Mouse (Mus musculus) heart, postnatal 4 days (tissue): ENCODE results near the gene Mertk. TPM values are rescaled to one million over a fixed set of nuclear protein-coding genes. Genes with fewer than 3 reads are reported as not detected.
A peak's percentile ranks its signal among the peaks of the same experiment; 100 is the strongest.

ENCODE experiments used
- DNase-seq: peaks from one replicate; pipeline ENCODE4 v3.0.0; 2021
- total RNA-seq, 2 experiments: library from RNA; stranded (reverse); gene quantifications; 2 replicates each; pipeline ENCODE4 v1.2.3; 2021

The Mertk gene
- total RNA-seq, 2 experiments from 2014 or later, result 4.1 to 4.4 TPM

DNA sequence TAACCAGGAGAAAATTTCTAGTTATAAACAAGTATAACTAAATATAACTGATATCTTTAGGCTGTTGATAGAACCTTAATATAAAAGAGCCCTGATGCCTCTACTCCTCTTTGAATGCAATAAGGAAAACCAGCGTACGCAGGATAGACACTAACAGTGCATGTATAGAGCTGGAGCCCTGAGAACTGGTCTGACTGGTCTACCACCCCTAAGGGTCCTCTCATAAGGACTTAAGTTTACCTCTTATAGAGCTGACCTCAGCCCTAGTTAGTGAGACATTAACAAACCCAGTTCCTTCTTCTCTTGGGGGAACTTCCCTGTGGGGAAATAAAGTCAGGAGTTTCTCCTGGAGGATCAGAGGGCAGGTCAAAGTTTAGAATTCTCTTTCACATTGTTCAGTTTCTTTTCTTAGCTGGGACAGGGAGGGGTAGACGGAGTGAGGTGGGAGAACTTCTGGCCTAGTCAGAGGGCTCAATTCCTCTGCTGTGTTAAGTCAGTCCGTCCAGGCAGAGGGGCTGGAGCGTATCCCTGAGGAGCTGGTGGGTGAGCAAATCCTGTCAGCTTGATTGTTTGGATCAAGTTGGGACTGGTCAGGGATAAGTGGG, 23.5 kb downstream of the Mertk start:
- no peak for DNase-seq

DNA sequence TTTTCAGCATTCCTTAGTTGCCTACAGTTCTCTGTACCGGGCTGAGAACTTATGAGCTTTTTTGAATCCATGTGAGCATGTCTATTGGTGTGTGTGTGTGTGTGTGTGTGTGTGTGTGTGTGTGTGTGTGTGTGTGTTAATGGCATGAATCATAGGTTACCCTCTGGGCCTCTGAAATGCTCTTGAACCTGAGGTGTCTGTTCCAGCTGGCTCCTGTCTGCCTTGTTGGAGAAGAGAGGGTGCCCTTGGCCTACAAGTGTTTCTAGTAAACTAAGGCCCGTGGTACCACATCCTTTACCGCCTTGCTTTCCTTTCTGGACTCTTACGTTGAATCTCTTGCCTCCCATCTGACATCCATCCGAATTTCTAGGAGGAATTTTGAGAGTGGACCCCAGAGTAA, 27.3 kb downstream of the Mertk start:
- DNase-seq, result no peak

- DNase-seq, result no peak
These were observed 27.9 kb downstream of the Mertk start for GRCm38 (mm10) chr2:128726626-128727025.

DNA sequence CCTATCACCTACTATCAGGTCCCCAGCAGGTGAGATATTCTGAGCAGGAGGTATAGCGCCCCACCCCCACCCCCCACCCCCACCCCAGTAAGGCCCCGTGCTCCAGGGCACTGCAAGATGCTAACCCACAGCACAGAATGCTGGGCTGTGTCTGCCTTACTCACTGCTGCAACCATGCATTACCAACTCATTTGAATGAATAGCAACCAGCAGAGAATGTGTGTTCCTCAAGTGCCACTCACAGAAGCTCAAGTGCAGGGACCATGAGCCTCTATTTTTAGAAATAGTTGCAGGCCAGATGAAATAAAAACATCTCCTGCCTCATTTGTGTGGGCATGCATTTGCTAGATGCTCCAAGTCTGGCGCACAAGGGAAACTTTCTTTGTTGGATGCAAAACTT, 28.8 kb downstream of the Mertk start:
- no peak for DNase-seq

DNA sequence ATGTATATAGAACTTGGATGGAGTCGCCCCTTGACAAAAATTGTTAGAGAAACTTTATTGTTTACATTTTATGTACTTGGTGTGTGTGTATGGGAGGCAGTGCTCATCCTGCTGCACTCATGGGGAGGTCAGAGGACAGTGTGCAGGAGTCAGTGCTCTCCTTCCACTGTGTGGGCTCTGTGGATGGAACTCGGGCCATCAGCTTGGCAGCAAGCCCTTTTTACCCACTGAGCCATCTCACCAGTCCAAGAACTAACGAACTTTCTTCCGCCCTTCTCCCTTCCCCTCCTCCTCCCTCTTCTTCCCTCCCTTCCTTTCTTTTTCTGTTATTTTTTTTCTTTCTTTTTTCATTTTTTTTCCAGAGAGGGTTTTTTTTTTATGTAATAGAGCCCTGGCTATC, 29.3 kb downstream of the Mertk start:
- DNase-seq, result no peak

DNA sequence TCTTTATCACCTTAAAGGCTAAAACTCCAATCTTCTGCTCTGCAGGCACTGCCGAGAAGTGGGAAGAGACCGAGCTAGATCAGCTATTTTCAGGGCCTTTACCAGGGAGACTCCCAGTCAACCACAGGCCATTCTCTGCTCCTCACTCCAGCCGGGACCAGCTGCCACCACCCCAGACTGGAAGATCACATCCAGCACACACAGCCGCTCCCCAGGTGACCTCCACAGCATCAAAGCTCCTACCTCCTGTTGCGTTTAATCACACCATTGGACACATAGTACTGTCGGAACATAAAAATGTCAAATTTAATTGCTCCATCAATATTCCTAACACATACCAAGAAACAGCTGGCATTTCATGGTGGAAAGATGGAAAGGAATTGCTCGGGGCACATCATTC, 30.4 kb downstream of the Mertk start:
- DNase-seq, result no peak

DNA sequence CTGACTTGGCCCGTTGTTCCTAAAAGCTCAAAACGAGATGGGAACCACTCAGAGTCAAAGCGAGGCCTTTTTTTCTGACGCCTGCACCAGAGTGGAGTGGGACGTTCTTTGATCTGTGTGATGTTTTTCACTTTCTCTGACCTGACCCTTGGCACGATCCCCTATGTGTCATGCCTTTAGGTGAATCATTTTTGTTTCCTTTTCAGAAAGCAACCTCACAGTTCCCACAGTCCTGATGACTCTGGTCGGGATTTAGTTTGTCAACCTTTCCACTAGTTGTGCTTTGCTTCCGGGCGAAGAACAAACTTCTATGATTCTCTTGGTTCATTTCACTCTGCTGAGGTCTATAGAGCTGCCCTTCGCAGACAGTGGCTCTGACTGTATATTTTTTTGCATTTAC, 32.8 kb downstream of the Mertk start:
- no peak for DNase-seq

GRCm38 (mm10) chr2:128731951-128732350, 33.2 kb downstream of the Mertk start:
- DNase-seq, result no peak

GRCm38 (mm10) chr2:128735089-128735488, 36.3 kb downstream of the Mertk start:
- no peak for DNase-seq

- DNase-seq, result no peak
These were observed 38.3 kb downstream of the Mertk start for GRCm38 (mm10) chr2:128737051-128737450.

DNA sequence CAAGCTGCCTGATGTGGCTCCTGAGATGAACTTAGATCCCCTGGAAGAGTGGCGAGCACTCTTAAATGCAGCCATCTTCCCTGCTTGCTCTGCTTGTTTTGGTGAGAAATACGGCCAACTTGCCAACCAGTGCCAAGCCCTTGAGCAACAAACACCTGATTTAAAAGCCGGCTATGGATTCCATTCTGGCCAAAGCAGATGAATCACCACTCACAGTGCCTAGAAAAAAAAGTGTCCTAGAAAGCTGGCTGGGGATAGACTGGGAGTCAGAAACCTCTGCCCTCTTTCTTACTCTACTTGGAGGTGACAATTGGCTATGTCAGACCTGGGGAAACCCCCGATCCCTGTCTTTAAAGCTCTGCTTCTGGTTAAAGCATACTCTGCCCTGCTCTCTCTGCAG, 39.0 kb downstream of the Mertk start:
- no peak for DNase-seq

- no peak for DNase-seq
These were observed 40.0 kb downstream of the Mertk start for GRCm38 (mm10) chr2:128738725-128739258.

- no peak for DNase-seq
These were observed 47.3 kb downstream of the Mertk start for GRCm38 (mm10) chr2:128745879-128746620.

DNA sequence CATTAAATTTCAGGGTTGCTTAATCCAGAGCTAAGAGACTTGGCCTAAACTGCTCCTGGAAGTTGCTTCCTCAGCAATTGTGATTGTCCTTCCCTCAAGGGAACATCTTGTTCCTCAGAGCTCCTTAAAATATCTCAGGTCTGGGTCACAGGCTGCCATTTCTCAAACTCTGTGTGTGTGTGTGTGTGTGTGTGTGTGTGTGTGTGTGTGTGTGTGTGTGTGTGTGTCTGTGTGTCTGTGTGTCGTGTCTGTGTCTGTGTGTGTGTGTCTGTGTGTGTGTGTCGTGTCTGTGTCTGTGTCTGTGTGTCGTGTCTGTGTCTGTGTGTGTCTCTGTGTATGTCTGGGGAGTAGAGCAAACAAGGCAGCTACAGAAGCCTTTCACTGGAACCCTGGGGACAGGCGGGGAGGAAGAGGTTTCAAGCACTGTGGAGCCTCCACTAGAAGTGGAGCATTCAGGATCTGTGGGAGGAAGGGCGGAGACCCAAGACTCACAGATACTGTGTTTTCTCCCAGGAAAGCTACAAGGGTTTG, 47.9 kb downstream of the Mertk start:
- DNase-seq, result peak; percentile 21

DNA sequence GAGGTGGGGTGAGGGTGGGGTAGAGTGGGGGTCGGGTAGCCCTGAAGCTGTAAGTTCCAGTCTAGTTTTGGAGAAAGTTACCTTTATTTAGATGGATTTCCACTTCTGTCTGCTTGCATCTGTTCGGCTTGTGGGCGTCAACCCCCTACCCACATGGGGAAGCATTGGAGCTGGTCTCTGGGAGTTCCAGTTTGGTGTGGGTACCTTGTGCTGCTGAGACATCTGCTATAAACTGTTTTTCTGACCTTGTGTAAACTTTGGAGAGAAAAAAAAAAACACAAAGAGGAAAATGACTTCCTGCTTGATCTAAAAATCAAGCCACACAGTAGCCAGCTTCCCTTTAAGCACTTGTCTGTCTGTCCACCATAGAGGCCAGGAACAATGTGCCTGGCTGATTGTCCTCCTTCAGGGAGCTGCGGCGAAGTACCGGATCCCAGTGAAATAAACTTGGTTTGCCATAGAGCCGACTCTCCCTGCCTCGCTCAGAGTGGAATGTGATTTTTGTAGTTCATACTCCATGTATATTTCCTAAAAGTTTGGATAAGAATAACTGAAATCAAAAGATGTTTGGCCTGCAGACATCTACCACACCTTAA, 48.8 kb downstream of the Mertk start:
- DNase-seq, result peak; percentile 18

GRCm38 (mm10) chr2:128748171-128748570, 49.4 kb downstream of the Mertk start:
- no peak for DNase-seq

GRCm38 (mm10) chr2:128751030-128751429, 52.3 kb downstream of the Mertk start:
- DNase-seq, result no peak

- DNase-seq, result no peak
These were observed 54.6 kb downstream of the Mertk start for GRCm38 (mm10) chr2:128753295-128753873.

DNA sequence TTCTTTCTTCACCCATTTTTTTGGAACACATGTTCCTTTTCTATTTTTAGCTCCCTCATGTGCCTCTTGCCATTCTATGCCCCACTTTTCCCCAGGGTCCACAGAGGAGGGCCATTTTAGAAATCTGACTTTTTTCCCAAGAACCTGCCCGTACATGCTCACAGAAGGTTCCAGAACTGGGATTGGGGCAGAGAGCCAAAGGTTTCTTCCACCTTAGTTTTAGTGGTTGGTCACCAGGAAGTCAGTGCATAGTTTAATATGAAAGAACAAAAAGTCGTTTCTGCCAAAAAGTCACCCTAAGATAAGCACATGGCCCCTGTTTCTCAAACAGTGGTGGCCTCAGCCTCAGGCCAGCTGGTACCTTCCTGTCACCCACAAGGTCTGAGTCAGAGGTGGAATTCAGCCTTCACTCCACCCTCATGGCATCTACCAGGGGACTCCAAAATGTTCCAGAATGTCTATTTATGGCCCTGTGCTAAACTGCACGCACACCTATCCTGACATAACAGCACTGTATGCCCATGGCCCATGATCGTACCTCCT, 56.5 kb downstream of the Mertk start:
- no peak for DNase-seq

- peak; percentile 56 for DNase-seq
These were observed 60.1 kb downstream of the Mertk start for GRCm38 (mm10) chr2:128758724-128759340.

DNA sequence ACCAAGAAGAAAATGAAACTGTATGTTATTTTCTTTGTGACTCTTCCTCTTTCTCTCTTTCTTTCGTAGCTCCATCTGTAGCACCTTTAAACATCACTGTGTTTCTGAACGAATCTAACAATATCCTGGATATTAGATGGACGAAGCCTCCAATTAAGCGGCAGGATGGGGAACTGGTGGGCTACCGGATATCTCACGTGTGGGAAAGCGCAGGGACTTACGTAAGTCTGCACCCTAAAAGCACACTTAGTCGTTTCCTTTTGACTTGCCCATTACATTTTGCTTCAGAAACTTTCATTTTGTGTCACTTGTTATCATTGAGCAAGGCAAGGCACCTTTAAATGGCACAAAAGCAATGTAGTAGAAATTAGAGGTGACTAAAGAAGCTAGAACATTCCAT, 63.3 kb downstream of the Mertk start:
- DNase-seq, result no peak

GRCm38 (mm10) chr2:128765787-128766186, 67.0 kb downstream of the Mertk start:
- DNase-seq, result no peak
